Mouse (Mus musculus) embryonic facial prominence, embryonic 14.5 days (tissue): Measurements from ENCODE around the gene Ablim2. TPM values are rescaled to one million over a fixed set of nuclear protein-coding genes. Genes with fewer than 3 reads are reported as not detected.

Experiments used
- ATAC-seq: fragments of 200-750 bp; cut with Nextera tagmentation; 2 replicates; pipeline ENCODE4 v1.8.0; 2017; ENCODE audit warnings: low read depth, moderate number of reproducible peaks, moderate TSS enrichment
- DNase-seq: peaks from one replicate; pipeline ENCODE4 v3.0.0-alpha.2; 2015; ENCODE audit warnings: low spot score
- H3K27ac ChIP-seq: fragments of 300-500 bp; sonication (generic); replicated peaks from 2 replicates; pipeline ENCODE4 v1.5.1; 2014; ENCODE audit warnings: low read depth, mild to moderate bottlenecking, low read length, moderate library complexity
- H3K27me3 ChIP-seq: fragments of 300-500 bp; sonication (generic); replicated peaks from 2 replicates; pipeline ENCODE4 v1.6.1; 2014; ENCODE audit warnings: low read length; ENCODE audit not compliant: control insufficient read depth, insufficient read depth
- H3K36me3 ChIP-seq: fragments of 300-500 bp; sonication (generic); 2 replicates; pipeline ENCODE4 v1.6.1; 2014; ENCODE audit warnings: low read length, mixed read lengths; ENCODE audit not compliant: control insufficient read depth, insufficient read depth
- H3K4me1 ChIP-seq: fragments of 300-500 bp; sonication (generic); 2 replicates; pipeline ENCODE4 v1.6.1; 2014; ENCODE audit warnings: antibody characterized with exemption, low read length; ENCODE audit not compliant: control insufficient read depth, insufficient read depth
- H3K4me2 ChIP-seq: fragments of 300-500 bp; sonication (generic); 2 replicates; pipeline ENCODE4 v1.6.1; 2014; ENCODE audit warnings: low read depth, mild to moderate bottlenecking, low read length, moderate library complexity, mixed read lengths
- H3K4me3 ChIP-seq: fragments of 300-500 bp; sonication (generic); 2 replicates; pipeline ENCODE4 v1.5.1; 2014; ENCODE audit warnings: low read depth, mild to moderate bottlenecking, low read length
- H3K9ac ChIP-seq: fragments of 300-500 bp; sonication (generic); 2 replicates; pipeline ENCODE4 v1.6.1; 2014; ENCODE audit warnings: low read depth, mild to moderate bottlenecking, low read length, moderate library complexity, mixed read lengths
- H3K9me3 ChIP-seq: fragments of 300-500 bp; sonication (generic); 2 replicates; pipeline ENCODE4 v1.6.1; 2016; ENCODE audit warnings: low read length; ENCODE audit not compliant: control insufficient read depth
- WGBS: fragments of 180-500 bp; shearing (Covaris S2); extraction: QIAGEN DNeasy Blood & Tissue Kit; methylation state at CpG from one replicate; pipeline ENCODE4 v1.1.7; 2014; 5-methylcytosine and 5-hydroxymethylcytosine counted together
- polyA plus RNA-seq: library from polyadenylated mRNA; unstranded; fragments of >200 nt; fragmentation: Nextera tagmentation; extraction: Ambion mirVana; gene quantifications from 2 replicates; pipeline ENCODE4 v1.2.1, GENCODE M21; 2014

The Ablim2 gene
- polyA plus RNA-seq, 1 experiment from 2014 or later: 5.4 TPM

DNA sequence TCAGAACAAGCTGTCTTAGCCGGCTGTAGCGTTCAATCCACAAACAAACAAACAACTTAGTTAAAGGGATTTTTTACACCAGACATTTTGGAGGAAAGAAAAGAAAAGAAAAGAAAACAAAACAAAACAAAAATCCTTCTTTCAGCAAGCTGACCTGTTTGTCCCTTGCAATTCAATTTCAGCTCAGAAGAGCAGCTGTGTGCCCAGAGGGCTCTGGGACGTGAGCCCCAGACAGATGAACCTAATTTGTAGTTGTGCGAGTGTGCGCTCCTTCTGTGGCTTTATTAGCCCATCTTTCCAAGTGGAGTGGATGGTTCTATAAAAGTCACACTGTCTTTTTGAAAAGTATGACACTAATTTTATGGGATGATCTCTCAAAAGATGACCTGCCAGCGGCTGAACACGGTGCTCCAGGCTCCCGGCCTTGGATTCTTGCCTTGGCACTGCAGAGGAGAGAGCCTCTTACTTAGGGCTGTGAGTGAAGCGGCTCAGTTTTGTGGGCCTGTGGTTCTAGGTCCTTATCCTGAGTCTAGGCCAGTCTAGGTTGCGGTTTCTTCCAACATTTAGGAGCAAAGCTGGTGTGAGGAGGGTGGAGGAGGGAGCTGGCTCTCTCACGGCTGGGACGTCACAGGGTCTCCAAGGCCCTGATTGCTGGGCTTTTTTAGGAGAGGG lies 158.1 kb downstream of the Ablim2 start:
- no peak overlapping the region for H3K4me2 ChIP-seq
- no peak for ATAC-seq
- no peaks in the 10 kb centered on the region for H3K27me3 ChIP-seq
- H3K4me3 ChIP-seq: no peak overlapping the region
- DNase-seq: no peak
- no peak overlapping the region for H3K9ac ChIP-seq
- H3K9me3 ChIP-seq: no peaks in the 10 kb centered on the region
- H3K27ac ChIP-seq: peak overlapping the region; percentile 24; the same call in 1 of the 2 replicates
- peaks cover 12% of the 10 kb centered on the region for H3K36me3 ChIP-seq
- peaks cover 40% of the 10 kb centered on the region for H3K4me1 ChIP-seq
- WGBS: 52% methylated on average over 12 of the region's 12 CpGs

DNA sequence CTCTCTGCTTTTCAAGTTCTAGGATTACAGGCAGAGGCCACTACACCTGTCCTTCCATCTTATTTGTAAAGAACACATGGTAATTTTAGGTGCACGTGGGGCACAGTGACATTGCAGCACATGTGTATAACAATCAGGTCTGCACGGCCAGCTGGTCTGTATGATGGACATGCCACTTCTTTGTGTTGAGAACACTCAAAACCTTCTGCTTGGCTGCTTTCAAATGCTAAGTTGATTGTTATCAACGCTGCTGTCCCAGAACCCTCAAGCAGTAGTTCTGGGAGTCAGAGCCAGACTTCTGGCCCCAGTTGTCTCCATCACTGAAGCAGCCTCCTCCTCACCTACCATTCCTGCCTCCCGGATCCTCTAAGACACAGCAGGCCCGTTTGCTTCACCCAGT lies 159.0 kb downstream of the Ablim2 start:
- no peak overlapping the region for H3K9ac ChIP-seq
- no peak overlapping the region for H3K4me2 ChIP-seq
- no peak overlapping the region for H3K4me3 ChIP-seq
- ATAC-seq (no peak), DNase-seq (no peak)
- no peaks in the 10 kb centered on the region for H3K27me3 ChIP-seq
- peaks cover 49% of the 10 kb centered on the region for H3K4me1 ChIP-seq
- H3K36me3 ChIP-seq: peaks cover 12% of the 10 kb centered on the region
- H3K9me3 ChIP-seq: no peaks in the 10 kb centered on the region
- no peak overlapping the region for H3K27ac ChIP-seq
- WGBS: 69% methylated on average over 5 of the region's 5 CpGs

DNA sequence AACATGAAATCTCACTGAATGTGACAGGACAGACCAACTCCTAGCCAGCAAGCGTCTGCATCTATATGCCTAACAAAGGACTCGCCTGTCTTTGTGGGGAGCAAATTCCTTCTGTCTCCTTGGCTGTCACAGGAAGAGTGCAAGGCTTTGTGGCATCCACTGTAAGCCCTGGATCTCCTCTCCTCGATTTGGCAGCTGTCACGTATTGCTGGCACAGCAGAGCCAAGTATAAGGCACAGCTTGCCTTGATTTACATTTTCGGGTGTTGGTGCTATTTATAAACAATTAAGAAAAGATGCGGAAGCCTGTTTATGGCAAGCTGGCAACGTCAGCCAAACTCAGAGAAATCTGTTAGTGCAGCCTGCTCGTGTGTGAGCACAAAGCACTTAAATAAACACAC lies 160.7 kb downstream of the Ablim2 start:
- H3K27ac ChIP-seq: peak overlapping the region; percentile 69
- ATAC-seq: no peak
- no peaks in the 10 kb centered on the region for H3K36me3 ChIP-seq
- H3K27me3 ChIP-seq: no peaks in the 10 kb centered on the region
- H3K9ac ChIP-seq: peak overlapping the region; percentile 12; the same call in 1 of the 2 replicates
- 17% methylated on average over 8 of the region's 8 CpGs for WGBS
- H3K4me3 ChIP-seq: no peak overlapping the region
- H3K4me2 ChIP-seq: no peak overlapping the region
- H3K4me1 ChIP-seq: peaks cover 61% of the 10 kb centered on the region
- no peaks in the 10 kb centered on the region for H3K9me3 ChIP-seq
- peak; percentile 86 for DNase-seq

DNA sequence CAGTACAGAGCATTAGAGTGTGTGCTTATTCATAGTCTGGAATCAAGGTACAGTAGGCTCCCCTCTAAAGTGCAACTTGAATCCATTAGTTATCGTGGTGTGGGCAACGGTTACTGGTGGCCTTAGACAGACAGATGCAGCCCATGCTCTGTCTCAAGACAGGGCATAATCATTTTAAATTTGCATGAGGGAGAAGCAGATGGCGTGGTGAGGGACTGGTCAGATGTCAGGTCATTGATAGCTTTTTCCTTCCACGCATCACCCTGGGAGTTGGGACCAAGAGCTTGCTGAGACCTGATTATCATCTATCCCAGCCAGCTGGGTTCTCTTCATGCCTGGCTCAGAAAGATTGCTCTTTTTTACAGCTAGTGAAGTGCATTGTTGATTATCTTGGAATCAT lies 162.4 kb downstream of the Ablim2 start:
- no peaks in the 10 kb centered on the region for H3K9me3 ChIP-seq
- WGBS: 58% methylated on average over 4 of the region's 4 CpGs
- H3K4me1 ChIP-seq: peaks cover 71% of the 10 kb centered on the region
- no peak for DNase-seq
- H3K9ac ChIP-seq: no peak overlapping the region
- no peak overlapping the region for H3K4me3 ChIP-seq
- ATAC-seq: no peak
- peaks cover 3% of the 10 kb centered on the region; the same call in 1 of the 2 replicates for H3K36me3 ChIP-seq
- no peaks in the 10 kb centered on the region for H3K27me3 ChIP-seq
- H3K27ac ChIP-seq: no peak overlapping the region
- no peak overlapping the region for H3K4me2 ChIP-seq

DNA sequence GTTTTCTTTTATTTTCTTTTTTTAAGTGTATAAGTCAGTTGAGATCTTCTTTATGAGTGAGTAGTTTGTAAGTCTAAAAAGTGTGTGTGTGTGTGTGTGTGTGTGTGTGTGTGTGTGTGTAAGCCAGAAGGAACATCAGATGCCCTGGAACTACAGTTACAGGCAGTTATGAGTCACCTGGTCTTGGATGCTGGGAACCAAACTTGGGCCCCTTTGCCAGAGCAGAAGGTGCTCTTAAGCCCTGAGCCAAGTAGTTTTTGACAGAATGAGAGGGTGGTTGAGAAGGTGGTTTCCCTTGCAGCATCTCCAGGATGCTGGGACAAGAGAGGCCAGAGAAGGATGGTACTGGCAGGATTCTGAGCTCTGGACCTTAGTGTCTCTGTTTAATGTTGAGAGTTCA lies 162.9 kb downstream of the Ablim2 start:
- Histone ChIP-seq H3K27me3 (no peaks in the 10 kb centered on the region), H3K9me3 (no peaks in the 10 kb centered on the region), H3K4me2 (no peak overlapping the region), H3K36me3 (peaks cover 3% of the 10 kb centered on the region; the same call in 1 of the 2 replicates), H3K9ac (no peak overlapping the region), H3K4me3 (no peak overlapping the region), H3K27ac (peak overlapping the region; percentile 82), H3K4me1 (peaks cover 71% of the 10 kb centered on the region)
- no peak for DNase-seq
- ATAC-seq: no peak

DNA sequence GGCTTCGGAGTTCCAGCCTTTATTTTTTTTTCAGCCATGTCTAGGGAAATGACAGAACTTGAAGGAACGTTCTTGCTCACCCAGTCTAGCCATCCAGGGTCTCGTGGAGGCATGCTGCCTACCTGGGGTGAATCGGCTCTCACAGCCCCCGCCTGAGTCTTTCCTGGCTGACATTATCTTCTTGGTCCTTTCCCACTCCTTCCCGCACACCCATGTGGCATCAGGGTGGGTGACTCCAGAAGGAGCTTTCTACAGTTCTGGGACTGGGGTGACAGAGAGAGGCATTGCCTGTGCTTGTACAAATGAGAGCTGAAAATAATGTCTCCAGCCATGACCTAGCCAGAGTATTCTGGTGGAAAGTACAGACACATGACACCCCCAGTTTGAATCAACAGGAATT lies 163.5 kb downstream of the Ablim2 start:
- 0 out of 2 replicates have a peak, but pooled peaks have one; percentile 1 for ATAC-seq
- H3K4me3 ChIP-seq: no peak overlapping the region
- peaks cover 3% of the 10 kb centered on the region; the same call in 1 of the 2 replicates for H3K36me3 ChIP-seq
- peak overlapping the region; percentile 35; the same call in 1 of the 2 replicates for H3K9ac ChIP-seq
- no peak for DNase-seq
- H3K4me1 ChIP-seq: peaks cover 72% of the 10 kb centered on the region
- no peaks in the 10 kb centered on the region for H3K9me3 ChIP-seq
- H3K4me2 ChIP-seq: peak overlapping the region; percentile 35
- H3K27ac ChIP-seq: peak overlapping the region; percentile 82
- WGBS: 55% methylated on average over 6 of the region's 6 CpGs
- no peaks in the 10 kb centered on the region for H3K27me3 ChIP-seq

DNA sequence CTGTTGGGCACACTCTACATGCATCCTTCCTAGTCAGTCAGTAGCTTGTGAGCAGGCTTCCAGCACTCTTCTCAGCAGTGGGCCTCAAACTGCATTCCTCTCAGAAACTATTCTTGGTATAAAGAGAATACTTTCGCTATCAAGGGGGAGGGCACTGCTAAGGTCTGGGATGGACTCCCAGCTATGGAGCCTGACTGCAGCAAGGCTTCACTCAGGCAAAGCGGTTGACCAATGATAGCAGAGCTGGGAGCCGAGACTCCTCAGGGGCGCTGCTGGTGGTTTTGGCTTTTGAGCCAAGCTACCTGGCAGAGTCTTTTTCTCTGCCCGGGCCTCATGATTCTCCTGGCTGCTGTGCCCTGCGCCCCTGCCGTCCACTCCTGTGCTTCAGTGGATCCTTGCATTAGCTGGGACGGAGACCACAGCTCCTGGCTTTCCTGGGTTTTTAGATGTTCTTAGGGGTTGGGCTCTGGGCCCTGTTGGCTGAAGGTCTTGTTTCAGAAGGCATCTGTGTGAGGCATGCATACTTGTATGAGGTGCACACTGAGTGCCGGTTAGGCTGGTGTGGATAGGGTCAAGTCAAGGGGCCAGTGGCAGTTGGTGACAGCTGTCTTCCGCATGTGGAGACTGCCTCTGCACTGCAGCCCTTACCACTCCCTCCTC lies 164.0 kb downstream of the Ablim2 start:
- peak overlapping the region; percentile 82 for H3K27ac ChIP-seq
- 0 out of 2 replicates have a peak overlapping the region, but pooled peaks have one; percentile 35 for H3K9ac ChIP-seq
- no peaks in the 10 kb centered on the region for H3K27me3 ChIP-seq
- peaks cover 72% of the 10 kb centered on the region for H3K4me1 ChIP-seq
- no peaks in the 10 kb centered on the region for H3K9me3 ChIP-seq
- ATAC-seq (peak; percentile 86), DNase-seq (peak; percentile 89)
- H3K4me2 ChIP-seq: peak overlapping the region; percentile 35
- 25% methylated on average over 10 of the region's 10 CpGs for WGBS
- H3K36me3 ChIP-seq: peaks cover 3% of the 10 kb centered on the region; the same call in 1 of the 2 replicates
- H3K4me3 ChIP-seq: no peak overlapping the region

DNA sequence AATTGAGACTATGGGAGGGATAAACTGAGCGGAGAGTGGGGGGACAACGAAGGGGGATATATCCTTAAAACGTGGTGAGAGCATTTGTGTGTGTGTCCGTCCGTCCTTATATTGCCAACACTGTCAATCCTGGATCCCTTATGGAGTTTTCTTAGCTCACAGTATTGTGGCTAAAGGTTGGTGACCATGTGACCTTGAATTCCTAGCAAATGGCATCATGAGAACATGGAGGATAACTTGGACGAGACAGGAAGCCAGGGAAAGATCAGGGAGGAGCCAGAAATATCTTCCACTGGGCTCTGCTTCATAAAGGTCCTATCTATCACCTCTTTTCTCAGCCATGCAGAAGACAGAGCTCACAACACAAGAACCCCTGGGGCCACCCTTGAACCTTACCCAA lies 165.8 kb downstream of the Ablim2 start:
- H3K4me2 ChIP-seq: no peak overlapping the region
- H3K36me3 ChIP-seq: peaks cover 3% of the 10 kb centered on the region; the same call in 1 of the 2 replicates
- no peaks in the 10 kb centered on the region for H3K27me3 ChIP-seq
- H3K9me3 ChIP-seq: no peaks in the 10 kb centered on the region
- ATAC-seq: no peak
- peaks cover 61% of the 10 kb centered on the region for H3K4me1 ChIP-seq
- H3K27ac ChIP-seq: no peak overlapping the region
- WGBS: 82% methylated on average over 6 of the region's 6 CpGs
- DNase-seq: no peak
- no peak overlapping the region for H3K4me3 ChIP-seq
- no peak overlapping the region for H3K9ac ChIP-seq
